Mouse (Mus musculus): ENCODE results near the gene Tmem86b.

The Tmem86b gene

GRCm38 (mm10) chr7:4631031-4631430 lies at the start of gene Tmem86b:
Gene Tmem86b (minus strand): TSS chr7:4631422.
- DNase-seq, result no peak

GRCm38 (mm10) chr7:4675200-4675599 lies 44.0 kb upstream of the Tmem86b start:
- DNase-seq, result no peak

- no peak for DNase-seq
These were observed 43.0 kb upstream of the Tmem86b start for GRCm38 (mm10) chr7:4674114-4674731.

GRCm38 (mm10) chr7:4671956-4672355 lies 40.7 kb upstream of the Tmem86b start:
- no peak for DNase-seq

- DNase-seq, result no peak
These were observed 39.5 kb upstream of the Tmem86b start for GRCm38 (mm10) chr7:4670655-4671255.

GRCm38 (mm10) chr7:4669156-4669555 lies 37.9 kb upstream of the Tmem86b start:
- no peak for DNase-seq

- DNase-seq, result no peak
These were observed 37.3 kb upstream of the Tmem86b start for GRCm38 (mm10) chr7:4668506-4668905.

- DNase-seq, result no peak
These were observed 35.6 kb upstream of the Tmem86b start for GRCm38 (mm10) chr7:4666871-4667270.

GRCm38 (mm10) chr7:4663742-4664141 lies 32.5 kb upstream of the Tmem86b start:
- DNase-seq, result no peak

- no peak for DNase-seq
These were observed 32.0 kb upstream of the Tmem86b start for GRCm38 (mm10) chr7:4663179-4663578.

- peak; percentile 32 to 43 for DNase-seq
These were observed 28.8 kb upstream of the Tmem86b start for GRCm38 (mm10) chr7:4659911-4660443.

GRCm38 (mm10) chr7:4658912-4659551 lies 27.8 kb upstream of the Tmem86b start, which contains the start of gene Ppp6r1:
Gene Ppp6r1 (minus strand): TSS chr7:4659019.
- peak; percentile 96 to 98 for DNase-seq

GRCm38 (mm10) chr7:4658128-4658907 lies 27.1 kb upstream of the Tmem86b start:
- DNase-seq, result peak; percentile 74 to 78

- peak in 1 of 2 experiments; percentile 14 for DNase-seq
These were observed 26.4 kb upstream of the Tmem86b start for GRCm38 (mm10) chr7:4657521-4658127.

GRCm38 (mm10) chr7:4656818-4657217 lies 25.6 kb upstream of the Tmem86b start:
- no peak for DNase-seq

GRCm38 (mm10) chr7:4655916-4656315 lies 24.7 kb upstream of the Tmem86b start:
- DNase-seq, result no peak

- no peak for DNase-seq
These were observed 24.2 kb upstream of the Tmem86b start for GRCm38 (mm10) chr7:4655393-4655792.

- DNase-seq, result no peak
These were observed 23.0 kb upstream of the Tmem86b start for GRCm38 (mm10) chr7:4654221-4654620.

GRCm38 (mm10) chr7:4653780-4654179 lies 22.6 kb upstream of the Tmem86b start:
- DNase-seq, result no peak

- DNase-seq, result no peak
These were observed 22.1 kb upstream of the Tmem86b start for GRCm38 (mm10) chr7:4653351-4653750.

GRCm38 (mm10) chr7:4652726-4653125 lies 21.5 kb upstream of the Tmem86b start:
- no peak for DNase-seq

GRCm38 (mm10) chr7:4651581-4651980 lies 20.4 kb upstream of the Tmem86b start:
- no peak for DNase-seq

- DNase-seq, result no peak
These were observed 16.8 kb upstream of the Tmem86b start for GRCm38 (mm10) chr7:4647992-4648391.

Data from cerebellum, postnatal 10 days (tissue).